Mouse (Mus musculus): ENCODE measurements around the gene Lce1e. TPM values are rescaled to one million over a fixed set of nuclear protein-coding genes. Genes with fewer than 3 reads are reported as not detected.
"Not testable (repeated sequence)": the region's sequence is repeated elsewhere in the genome, so short reads cannot be mapped to it uniquely, and the experiment has no call there.

Gene Lce1e
- polyA plus RNA-seq, 1 experiment from 2014 or later = not detected

DNA sequence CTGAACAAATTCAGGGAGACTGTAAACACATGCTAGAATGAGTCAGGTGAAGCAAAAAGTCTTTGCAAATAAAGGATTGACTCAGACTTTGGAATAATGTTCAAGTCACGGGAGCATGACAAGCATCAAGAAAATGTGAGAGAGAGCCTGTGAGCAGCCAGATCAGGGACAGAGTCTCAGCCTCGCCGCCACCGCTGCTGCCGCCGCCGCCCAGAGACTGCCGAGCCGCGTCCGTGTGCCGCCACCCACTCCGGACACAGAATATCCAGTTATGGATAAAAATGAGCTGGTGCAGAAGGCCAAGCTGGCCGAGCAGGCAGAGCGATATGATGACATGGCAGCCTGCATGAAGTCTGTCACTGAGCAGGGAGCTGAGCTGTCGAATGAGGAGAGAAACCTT lies 19.7 kb downstream of the Lce1e start:
- WGBS = 80% methylated on average over 16 of the region's 16 CpGs
- H3K4me2 ChIP-seq (ENCODE audit: low read length); ATAC-seq (ENCODE audit: low FRiP score, low TSS enrichment): not testable (repeated sequence)

DNA sequence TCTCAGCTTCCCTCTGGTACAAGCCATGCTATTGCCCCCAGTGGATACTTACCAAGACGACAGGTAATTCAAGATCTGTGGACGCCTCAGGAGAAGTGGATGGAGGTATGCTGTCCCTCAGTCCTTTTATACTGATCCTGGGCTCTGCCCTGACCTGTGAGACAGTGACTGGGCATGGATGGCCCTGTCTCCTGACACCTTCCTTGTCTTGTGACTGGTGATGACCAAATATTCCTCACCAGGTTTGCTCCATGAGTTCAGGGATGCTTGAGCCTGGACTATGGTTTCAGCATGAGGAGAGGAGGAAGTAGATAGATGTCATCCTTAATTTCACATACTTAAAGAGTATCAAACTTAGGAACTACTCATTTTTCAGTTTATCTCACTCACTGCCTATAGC lies 21.8 kb downstream of the Lce1e start, which contains the start of gene Lce1d:
Lce1d (minus strand) TSS at position 101 of the 400 bp plus-strand sequence.
- 66% methylated on average over 2 of the region's 2 CpGs for WGBS
- Histone ChIP-seq H3K36me3 (ENCODE audit: control insufficient read depth, insufficient read depth, low read length) (no peaks in the 10 kb centered on the region), H3K4me1 (ENCODE audit: control insufficient read depth, insufficient read depth, low read length) (no peaks in the 10 kb centered on the region), H3K4me3 (replicated peaks; ENCODE audit: low read depth, low read length) (no peak within 1 kb of the TSS), H3K9ac (replicated peaks; ENCODE audit: low read length) (no peak within 1 kb of the TSS), H3K27ac (replicated peaks; ENCODE audit: low read depth, low read length) (no peak within 1 kb of the TSS), H3K27me3 (ENCODE audit: control insufficient read depth, insufficient read depth, low read length) (no peaks in the 10 kb centered on the region), H3K9me3 (ENCODE audit: control insufficient read depth, low read length) (no peaks in the 10 kb centered on the region), H3K4me2 (ENCODE audit: low read length) (no peak within 1 kb of the TSS)
- ATAC-seq (ENCODE audit: low FRiP score, low TSS enrichment) (no peak), DNase-seq (no peak)

More for the DNA sequence above, 19.7 kb downstream of the Lce1e start:
- not testable (repeated sequence) for H3K27me3 ChIP-seq (ENCODE audit: control insufficient read depth, insufficient read depth, low read length); DNase-seq; H3K36me3 ChIP-seq (ENCODE audit: control insufficient read depth, insufficient read depth, low read length); H3K4me3 ChIP-seq (replicated peaks; ENCODE audit: low read depth, low read length); H3K9me3 ChIP-seq (ENCODE audit: control insufficient read depth, low read length); H3K4me1 ChIP-seq (ENCODE audit: control insufficient read depth, insufficient read depth, low read length); H3K27ac ChIP-seq (replicated peaks; ENCODE audit: low read depth, low read length); H3K9ac ChIP-seq (replicated peaks; ENCODE audit: low read length)

DNA sequence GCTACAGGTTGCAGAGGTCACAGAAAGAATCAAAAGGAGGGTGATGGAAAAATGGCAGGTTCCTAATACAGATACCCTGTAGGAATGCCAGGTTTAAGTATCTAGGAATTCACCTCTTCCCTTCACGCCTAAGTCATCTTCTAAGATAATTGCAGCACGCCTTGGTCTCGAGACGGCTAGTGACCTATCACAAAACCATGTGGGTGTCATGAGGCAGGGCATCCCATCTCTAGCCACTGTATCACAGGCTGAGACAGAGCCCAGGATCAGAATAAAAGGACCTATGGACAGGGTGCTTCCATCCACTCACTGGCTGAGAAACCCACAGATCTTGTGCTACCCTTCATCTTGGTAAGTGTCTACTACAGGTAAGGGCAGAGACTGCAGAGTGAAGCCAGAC lies 29.9 kb downstream of the Lce1e start, which contains the start of gene Lce1c:
Lce1c (plus strand) TSS at position 301 of the 400 bp plus-strand sequence.
- WGBS = 89% methylated on average over 4 of the region's 4 CpGs
- H3K4me2 ChIP-seq (ENCODE audit: low read length) = no peak within 1 kb of the TSS

DNA sequence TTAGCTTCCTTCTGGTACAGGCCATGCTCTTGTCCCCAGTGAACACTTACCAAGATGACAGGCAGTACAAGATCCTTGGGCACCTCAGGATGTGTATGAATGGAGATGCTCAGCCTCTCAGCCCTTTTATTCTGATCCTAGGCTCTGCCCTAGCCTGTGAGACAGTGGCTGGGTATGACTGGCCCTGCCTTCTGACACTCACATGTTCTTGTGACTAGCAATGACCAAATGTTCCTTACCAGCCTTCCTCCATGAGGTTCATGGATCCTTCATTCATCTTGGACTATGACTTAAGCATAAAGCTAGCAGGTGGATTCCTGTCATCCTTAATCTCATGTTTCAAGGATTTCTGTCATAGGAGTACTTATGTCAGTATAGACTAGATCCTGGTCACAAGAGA lies 38.7 kb downstream of the Lce1e start, which contains the start of gene Lce1a2:
Lce1a2 (minus strand) TSS at position 101 of the 400 bp plus-strand sequence.
- no peak within 1 kb of the TSS for H3K4me2 ChIP-seq (ENCODE audit: low read length)
- H3K4me1 ChIP-seq (ENCODE audit: control insufficient read depth, insufficient read depth, low read length) = no peaks in the 10 kb centered on the region
- DNase-seq (no peak), ATAC-seq (ENCODE audit: low FRiP score, low TSS enrichment) (no peak)
- H3K27me3 ChIP-seq (ENCODE audit: control insufficient read depth, insufficient read depth, low read length) = no peaks in the 10 kb centered on the region
- H3K9ac ChIP-seq (replicated peaks; ENCODE audit: low read length) = no peak within 1 kb of the TSS
- H3K9me3 ChIP-seq (ENCODE audit: control insufficient read depth, low read length) = no peaks in the 10 kb centered on the region
- H3K27ac ChIP-seq (replicated peaks; ENCODE audit: low read depth, low read length) = no peak within 1 kb of the TSS
- H3K36me3 ChIP-seq (ENCODE audit: control insufficient read depth, insufficient read depth, low read length) = no peaks in the 10 kb centered on the region
- no peak within 1 kb of the TSS for H3K4me3 ChIP-seq (replicated peaks; ENCODE audit: low read depth, low read length)

More for the DNA sequence above, 29.9 kb downstream of the Lce1e start, which contains the start of gene Lce1c:
- Histone ChIP-seq H3K36me3 (ENCODE audit: control insufficient read depth, insufficient read depth, low read length) (no peaks in the 10 kb centered on the region), H3K27ac (replicated peaks; ENCODE audit: low read depth, low read length) (no peak within 1 kb of the TSS), H3K27me3 (ENCODE audit: control insufficient read depth, insufficient read depth, low read length) (no peaks in the 10 kb centered on the region), H3K9me3 (ENCODE audit: control insufficient read depth, low read length) (no peaks in the 10 kb centered on the region), H3K9ac (replicated peaks; ENCODE audit: low read length) (no peak within 1 kb of the TSS), H3K4me1 (ENCODE audit: control insufficient read depth, insufficient read depth, low read length) (no peaks in the 10 kb centered on the region), H3K4me3 (replicated peaks; ENCODE audit: low read depth, low read length) (no peak within 1 kb of the TSS)
- ATAC-seq (ENCODE audit: low FRiP score, low TSS enrichment) (no peak), DNase-seq (no peak)

Other genes starting within 250 kb of the Lce1e start
- gene Sprr1a, start 223.2 kb downstream of the Lce1e start, polyA plus RNA-seq (2014; fragmentation: Nextera tagmentation; extraction: Ambion mirVana) = not detected in 2 replicates
- not detected in 2 replicates for gene Sprr4, start 208.6 kb downstream of the Lce1e start, polyA plus RNA-seq (2014; fragmentation: Nextera tagmentation; extraction: Ambion mirVana)
- gene 2310046K23Rik, start 174.6 kb downstream of the Lce1e start, polyA plus RNA-seq (2014; fragmentation: Nextera tagmentation; extraction: Ambion mirVana) = not detected in 2 replicates
- not detected in 2 replicates for gene Ivl, start 135.3 kb downstream of the Lce1e start, polyA plus RNA-seq (2014; fragmentation: Nextera tagmentation; extraction: Ambion mirVana)
- not detected in 2 replicates for gene Smcp, start 120.1 kb downstream of the Lce1e start, polyA plus RNA-seq (2014; fragmentation: Nextera tagmentation; extraction: Ambion mirVana)
- gene 2210017I01Rik, start 101.6 kb downstream of the Lce1e start, polyA plus RNA-seq (2014; fragmentation: Nextera tagmentation; extraction: Ambion mirVana) = not detected in 2 replicates
- not detected in 2 replicates for gene Lce6a, start 87.4 kb downstream of the Lce1e start, polyA plus RNA-seq (2014; fragmentation: Nextera tagmentation; extraction: Ambion mirVana)
- not detected in 2 replicates for gene Lce1a1, start 60.8 kb downstream of the Lce1e start, polyA plus RNA-seq (2014; fragmentation: Nextera tagmentation; extraction: Ambion mirVana)
- not detected in 2 replicates for gene Lce1b, start 52.1 kb downstream of the Lce1e start, polyA plus RNA-seq (2014; fragmentation: Nextera tagmentation; extraction: Ambion mirVana)
- not detected in 2 replicates for gene Lce1a2, start 38.8 kb downstream of the Lce1e start, polyA plus RNA-seq (2014; fragmentation: Nextera tagmentation; extraction: Ambion mirVana)
- not detected in 2 replicates for gene Lce1c, start 29.8 kb downstream of the Lce1e start, polyA plus RNA-seq (2014; fragmentation: Nextera tagmentation; extraction: Ambion mirVana)
- not detected in 2 replicates for gene Lce1d, start 21.9 kb downstream of the Lce1e start, polyA plus RNA-seq (2014; fragmentation: Nextera tagmentation; extraction: Ambion mirVana)
- not detected in 2 replicates for gene Lce1f, start 11.3 kb upstream of the Lce1e start, polyA plus RNA-seq (2014; fragmentation: Nextera tagmentation; extraction: Ambion mirVana)
- gene Gm38119, start 30.0 kb upstream of the Lce1e start, polyA plus RNA-seq (2014; fragmentation: Nextera tagmentation; extraction: Ambion mirVana) = not detected in 2 replicates
- gene Lce1g, start 43.3 kb upstream of the Lce1e start, polyA plus RNA-seq (2014; fragmentation: Nextera tagmentation; extraction: Ambion mirVana) = not detected in 2 replicates
- gene Lce1h, start 56.0 kb upstream of the Lce1e start, polyA plus RNA-seq (2014; fragmentation: Nextera tagmentation; extraction: Ambion mirVana) = not detected in 2 replicates
- gene Lce1i, start 69.8 kb upstream of the Lce1e start, polyA plus RNA-seq (2014; fragmentation: Nextera tagmentation; extraction: Ambion mirVana) = not detected in 2 replicates
- gene Lce1j, start 81.4 kb upstream of the Lce1e start, polyA plus RNA-seq (2014; fragmentation: Nextera tagmentation; extraction: Ambion mirVana) = not detected in 2 replicates
- gene Lce1k, start 98.8 kb upstream of the Lce1e start, polyA plus RNA-seq (2014; fragmentation: Nextera tagmentation; extraction: Ambion mirVana) = not detected in 2 replicates
- not detected in 2 replicates for gene Kprp, start 118.2 kb upstream of the Lce1e start, polyA plus RNA-seq (2014; fragmentation: Nextera tagmentation; extraction: Ambion mirVana)
- not detected in 2 replicates for gene Lce1l, start 142.2 kb upstream of the Lce1e start, polyA plus RNA-seq (2014; fragmentation: Nextera tagmentation; extraction: Ambion mirVana)
- gene 2310050C09Rik, start 161.1 kb upstream of the Lce1e start, polyA plus RNA-seq (2014; fragmentation: Nextera tagmentation; extraction: Ambion mirVana) = not detected in 2 replicates
- gene Lce3a, start 217.2 kb upstream of the Lce1e start, polyA plus RNA-seq (2014; fragmentation: Nextera tagmentation; extraction: Ambion mirVana) = not detected in 2 replicates
- not detected in 2 replicates for gene Lce3b, start 223.9 kb upstream of the Lce1e start, polyA plus RNA-seq (2014; fragmentation: Nextera tagmentation; extraction: Ambion mirVana)
- not detected in 2 replicates for gene Lce3c, start 235.4 kb upstream of the Lce1e start, polyA plus RNA-seq (2014; fragmentation: Nextera tagmentation; extraction: Ambion mirVana)
- gene Lce3d, start 248.3 kb upstream of the Lce1e start, polyA plus RNA-seq (2014; fragmentation: Nextera tagmentation; extraction: Ambion mirVana) = not detected in 2 replicates